Mouse (Mus musculus): ENCODE measurements around the gene Gpatch2l. TPM values are rescaled to one million over a fixed set of nuclear protein-coding genes. Genes with fewer than 3 reads are reported as not detected.

Gene Gpatch2l
- total RNA-seq, 1 experiment = 13.4 TPM

GRCm38 (mm10) chr12:86220200-86221021, 21.2 kb upstream of the Gpatch2l start:
- no peak for DNase-seq (ENCODE audit: low read depth, low spot score)
- Histone ChIP-seq H3K4me1 (ENCODE audit: control insufficient read depth in 2 of 2, insufficient read depth in 2 of 2, low read length in 2 of 2, poor library complexity in 1 of 2) (peaks cover 2 to 5% of the 10 kb centered on the region in 2 experiments; a peak in 2 of 4 replicates), H3K36me3 (ENCODE audit: control insufficient read depth, insufficient read depth, low read length, poor library complexity, severe bottlenecking) (no peaks in the 10 kb centered on the region), H3K27ac (ENCODE audit: insufficient read depth, low read depth, low read length, poor library complexity, severe bottlenecking) (no peak overlapping the region), H3K9ac (ENCODE audit: insufficient read depth, low read depth, low read length, poor library complexity, severe bottlenecking) (peak overlapping the region; percentile 32), H3K9me3 (ENCODE audit: control insufficient read depth, insufficient read depth, low read depth, low read length) (no peaks in the 10 kb centered on the region), H3K4me3 (ENCODE audit: insufficient read depth in 1 of 2, low read depth in 1 of 2, low read length in 2 of 2, poor library complexity in 1 of 2, severe bottlenecking in 1 of 2) (peak overlapping the region; percentile 31 to 42)
- in situ Hi-C loops (cut with MboI; ENCODE audit: low sequenced_read_pairs in 2 of 2, unreplicated experiment in 2 of 2) = no loop called here
- TF ChIP-seq ZC3H11A (IDR thresholded peaks at IDR 0.05; ENCODE audit: borderline replicate concordance, low read depth, low read length) (no peak), CHD2 (IDR thresholded peaks at IDR 0.05; ENCODE audit: low read depth, low read length) (no peak), HCFC1 (IDR thresholded peaks at IDR 0.05; ENCODE audit: borderline replicate concordance, insufficient read depth, low read length) (no peak), MAFK (IDR thresholded peaks at IDR 0.05; ENCODE audit: insufficient read depth, low read depth, low read length) (no peak), ZNF384 (IDR thresholded peaks at IDR 0.05; ENCODE audit: low read depth, low read length) (no peak)

DNA sequence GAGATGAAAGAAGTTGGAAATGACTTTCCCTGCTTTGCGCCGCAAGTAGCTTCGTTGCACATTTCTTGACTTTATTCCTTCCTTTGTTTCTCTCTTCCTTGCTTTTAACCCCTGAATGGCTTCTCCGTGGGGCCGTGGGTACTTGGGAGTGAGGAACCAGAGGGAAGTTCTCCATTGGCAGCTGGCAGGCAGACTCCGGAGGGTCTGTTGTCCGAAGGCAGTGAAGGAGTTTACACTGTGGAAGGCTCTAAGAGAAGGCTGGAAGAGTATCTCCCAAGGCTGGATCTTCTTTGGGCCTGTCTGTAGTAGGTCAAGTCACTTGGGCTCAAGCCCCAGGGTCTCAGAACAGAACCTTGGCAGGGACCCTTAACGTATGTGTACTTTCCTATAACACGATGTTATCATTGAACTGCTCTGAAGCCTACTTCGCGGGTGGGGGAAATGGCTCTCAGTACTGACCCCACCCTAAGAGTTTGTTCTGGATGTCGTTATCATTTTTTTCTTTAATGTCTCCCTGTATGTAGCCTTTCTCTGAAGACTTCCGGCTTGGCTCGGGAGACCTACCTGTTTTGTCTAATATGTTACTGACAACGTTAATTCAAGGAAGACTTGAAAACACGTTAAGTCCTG, 20.5 kb upstream of the Gpatch2l start:
- TF ChIP-seq ZNF384 (IDR thresholded peaks at IDR 0.05; ENCODE audit: low read depth, low read length) (no peak), MAFK (IDR thresholded peaks at IDR 0.05; ENCODE audit: insufficient read depth, low read depth, low read length) (no peak), HCFC1 (IDR thresholded peaks at IDR 0.05; ENCODE audit: borderline replicate concordance, insufficient read depth, low read length) (no peak), CHD2 (IDR thresholded peaks at IDR 0.05; ENCODE audit: low read depth, low read length) (no peak), ZC3H11A (IDR thresholded peaks at IDR 0.05; ENCODE audit: borderline replicate concordance, low read depth, low read length) (no peak)
- DNase-seq (ENCODE audit: low read depth, low spot score) = no peak
- H3K9ac ChIP-seq (ENCODE audit: insufficient read depth, low read depth, low read length, poor library complexity, severe bottlenecking) = no peak overlapping the region

DNA sequence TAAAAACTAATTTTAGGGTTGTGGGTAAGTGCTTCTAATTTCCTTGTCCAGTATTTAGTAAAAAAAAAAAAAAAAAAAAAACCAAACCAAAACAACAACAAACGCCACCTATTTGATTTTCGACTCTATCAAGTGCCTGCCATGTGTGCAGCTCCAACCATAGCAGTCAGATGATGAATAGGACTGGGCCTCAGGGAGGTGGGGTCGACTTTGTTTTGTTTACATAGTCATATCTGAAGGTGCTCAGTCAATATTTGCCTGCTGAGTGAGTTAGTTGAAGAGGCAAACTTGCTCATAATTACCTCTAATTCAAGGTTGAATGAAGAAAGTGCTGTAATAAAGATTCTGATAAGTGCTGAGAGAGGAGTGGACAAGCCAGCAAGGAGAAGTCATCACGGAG, 7.4 kb upstream of the Gpatch2l start:
- no peak overlapping the region for H3K4me3 ChIP-seq (ENCODE audit: insufficient read depth in 1 of 2, low read depth in 1 of 2, low read length in 2 of 2, poor library complexity in 1 of 2, severe bottlenecking in 1 of 2)
- no peak for DNase-seq (ENCODE audit: low read depth, low spot score)
- in situ Hi-C loops (cut with MboI; ENCODE audit: low sequenced_read_pairs in 2 of 2, unreplicated experiment in 2 of 2) = no loop called here
- no peaks in the 10 kb centered on the region for H3K36me3 ChIP-seq (ENCODE audit: control insufficient read depth, insufficient read depth, low read length, poor library complexity, severe bottlenecking)
- TF ChIP-seq ZC3H11A (IDR thresholded peaks at IDR 0.05; ENCODE audit: borderline replicate concordance, low read depth, low read length) (no peak), CHD2 (IDR thresholded peaks at IDR 0.05; ENCODE audit: low read depth, low read length) (no peak), HCFC1 (IDR thresholded peaks at IDR 0.05; ENCODE audit: borderline replicate concordance, insufficient read depth, low read length) (no peak), MAFK (IDR thresholded peaks at IDR 0.05; ENCODE audit: insufficient read depth, low read depth, low read length) (no peak), ZNF384 (IDR thresholded peaks at IDR 0.05; ENCODE audit: low read depth, low read length) (no peak)
- no peaks in the 10 kb centered on the region for H3K4me1 ChIP-seq (ENCODE audit: control insufficient read depth in 2 of 2, insufficient read depth in 2 of 2, low read length in 2 of 2, poor library complexity in 1 of 2)
- no peak overlapping the region for H3K9ac ChIP-seq (ENCODE audit: insufficient read depth, low read depth, low read length, poor library complexity, severe bottlenecking)
- no peaks in the 10 kb centered on the region for H3K9me3 ChIP-seq (ENCODE audit: control insufficient read depth, insufficient read depth, low read depth, low read length)
- no peak overlapping the region for H3K27ac ChIP-seq (ENCODE audit: insufficient read depth, low read depth, low read length, poor library complexity, severe bottlenecking)

More for the DNA sequence above, 20.5 kb upstream of the Gpatch2l start:
- peaks cover 2 to 4% of the 10 kb centered on the region in 2 experiments; a peak in 2 of 4 replicates for H3K4me1 ChIP-seq (ENCODE audit: control insufficient read depth in 2 of 2, insufficient read depth in 2 of 2, low read length in 2 of 2, poor library complexity in 1 of 2)
- in situ Hi-C loops (cut with MboI; ENCODE audit: low sequenced_read_pairs in 2 of 2, unreplicated experiment in 2 of 2) = no loop called here
- no peak overlapping the region for H3K27ac ChIP-seq (ENCODE audit: insufficient read depth, low read depth, low read length, poor library complexity, severe bottlenecking)
- H3K9me3 ChIP-seq (ENCODE audit: control insufficient read depth, insufficient read depth, low read depth, low read length) = no peaks in the 10 kb centered on the region
- H3K4me3 ChIP-seq (ENCODE audit: insufficient read depth in 1 of 2, low read depth in 1 of 2, low read length in 2 of 2, poor library complexity in 1 of 2, severe bottlenecking in 1 of 2) = peak overlapping the region in 1 of 2 experiments; percentile 31; a peak in 2 of 4 replicates
- no peaks in the 10 kb centered on the region for H3K36me3 ChIP-seq (ENCODE audit: control insufficient read depth, insufficient read depth, low read length, poor library complexity, severe bottlenecking)

- Histone ChIP-seq H3K4me1 (ENCODE audit: control insufficient read depth in 2 of 2, insufficient read depth in 2 of 2, low read length in 2 of 2, poor library complexity in 1 of 2) (0 out of 4 replicates have a peak, but pooled peaks cover 0 to 2% of the 10 kb centered on the region in 2 experiments), H3K4me3 (ENCODE audit: insufficient read depth in 1 of 2, low read depth in 1 of 2, low read length in 2 of 2, poor library complexity in 1 of 2, severe bottlenecking in 1 of 2) (no peak overlapping the region), H3K9ac (ENCODE audit: insufficient read depth, low read depth, low read length, poor library complexity, severe bottlenecking) (no peak overlapping the region), H3K36me3 (ENCODE audit: control insufficient read depth, insufficient read depth, low read length, poor library complexity, severe bottlenecking) (no peaks in the 10 kb centered on the region), H3K9me3 (ENCODE audit: control insufficient read depth, insufficient read depth, low read depth, low read length) (no peaks in the 10 kb centered on the region), H3K27ac (ENCODE audit: insufficient read depth, low read depth, low read length, poor library complexity, severe bottlenecking) (no peak overlapping the region)
- in situ Hi-C loops (cut with MboI; ENCODE audit: low sequenced_read_pairs in 2 of 2, unreplicated experiment in 2 of 2) = no loop called here
- DNase-seq (ENCODE audit: low read depth, low spot score) = no peak
- TF ChIP-seq MAFK (IDR thresholded peaks at IDR 0.05; ENCODE audit: insufficient read depth, low read depth, low read length) (no peak), ZC3H11A (IDR thresholded peaks at IDR 0.05; ENCODE audit: borderline replicate concordance, low read depth, low read length) (no peak), CHD2 (IDR thresholded peaks at IDR 0.05; ENCODE audit: low read depth, low read length) (no peak), ZNF384 (IDR thresholded peaks at IDR 0.05; ENCODE audit: low read depth, low read length) (no peak), HCFC1 (IDR thresholded peaks at IDR 0.05; ENCODE audit: borderline replicate concordance, insufficient read depth, low read length) (no peak)
These were observed 2.9 kb upstream of the Gpatch2l start for GRCm38 (mm10) chr12:86238736-86239135.

Measured in ES-E14 (cell line).